Mouse (Mus musculus): Measurements from ENCODE around the gene Tsen2. TPM values are rescaled to one million over a fixed set of nuclear protein-coding genes. Genes with fewer than 3 reads are reported as not detected.

Tsen2 gene
- polyA plus RNA-seq, 1 experiment: 10.0 TPM

- Histone ChIP-seq H3K27ac (replicated peaks; ENCODE audit: low read depth, low read length) (peak overlapping the region; percentile 94), H3K4me3 (ENCODE audit: insufficient read depth, low read depth, low read length) (no peak overlapping the region)
Measured at GRCm38 (mm10) chr6:115523201-115523600, 21.3 kb upstream of the Tsen2 start.

GRCm38 (mm10) chr6:115524449-115524990 lies 19.9 kb upstream of the Tsen2 start:
- no peak overlapping the region for H3K4me3 ChIP-seq (ENCODE audit: insufficient read depth, low read depth, low read length)

More at GRCm38 (mm10) chr6:115523201-115523600, 21.3 kb upstream of the Tsen2 start:
- H3K4me1 ChIP-seq (ENCODE audit: control insufficient read depth, insufficient read depth, insufficient read length, low read length): peaks cover 34% of the 10 kb centered on the region

GRCm38 (mm10) chr6:115527418-115527817 lies 17.0 kb upstream of the Tsen2 start:
- Histone ChIP-seq H3K4me1 (ENCODE audit: control insufficient read depth, insufficient read depth, insufficient read length, low read length) (peaks cover 19% of the 10 kb centered on the region), H3K27ac (replicated peaks; ENCODE audit: low read depth, low read length) (no peak overlapping the region), H3K4me3 (ENCODE audit: insufficient read depth, low read depth, low read length) (no peak overlapping the region)

More at GRCm38 (mm10) chr6:115524449-115524990, 19.9 kb upstream of the Tsen2 start:
- peak overlapping the region; percentile 94 for H3K27ac ChIP-seq (replicated peaks; ENCODE audit: low read depth, low read length)
- peaks cover 28% of the 10 kb centered on the region for H3K4me1 ChIP-seq (ENCODE audit: control insufficient read depth, insufficient read depth, insufficient read length, low read length)

GRCm38 (mm10) chr6:115528372-115528771 lies 16.1 kb upstream of the Tsen2 start:
- peaks cover 12% of the 10 kb centered on the region for H3K4me1 ChIP-seq (ENCODE audit: control insufficient read depth, insufficient read depth, insufficient read length, low read length)
- no peak overlapping the region for H3K27ac ChIP-seq (replicated peaks; ENCODE audit: low read depth, low read length)
- no peak overlapping the region for H3K4me3 ChIP-seq (ENCODE audit: insufficient read depth, low read depth, low read length)

- Histone ChIP-seq H3K4me1 (ENCODE audit: control insufficient read depth, insufficient read depth, insufficient read length, low read length) (peaks cover 5% of the 10 kb centered on the region; the same call in 1 of the 2 replicates), H3K4me3 (ENCODE audit: insufficient read depth, low read depth, low read length) (no peak overlapping the region), H3K27ac (replicated peaks; ENCODE audit: low read depth, low read length) (peak overlapping the region; percentile 42)
Measured at GRCm38 (mm10) chr6:115534617-115535016, 9.8 kb upstream of the Tsen2 start.

- Histone ChIP-seq H3K4me1 (ENCODE audit: control insufficient read depth, insufficient read depth, insufficient read length, low read length) (peaks cover 5% of the 10 kb centered on the region; the same call in 1 of the 2 replicates), H3K4me3 (ENCODE audit: insufficient read depth, low read depth, low read length) (no peak overlapping the region)
Measured at GRCm38 (mm10) chr6:115536169-115536568, 8.3 kb upstream of the Tsen2 start.

GRCm38 (mm10) chr6:115538645-115539429 lies 5.6 kb upstream of the Tsen2 start:
- Histone ChIP-seq H3K27ac (replicated peaks; ENCODE audit: low read depth, low read length) (peak overlapping the region; percentile 73), H3K4me3 (ENCODE audit: insufficient read depth, low read depth, low read length) (peak overlapping the region; percentile 32), H3K4me1 (ENCODE audit: control insufficient read depth, insufficient read depth, insufficient read length, low read length) (peaks cover 5% of the 10 kb centered on the region; the same call in 1 of the 2 replicates)

More at GRCm38 (mm10) chr6:115536169-115536568, 8.3 kb upstream of the Tsen2 start:
- H3K27ac ChIP-seq (replicated peaks; ENCODE audit: low read depth, low read length): peak overlapping the region; percentile 74

GRCm38 (mm10) chr6:115541676-115542275 lies 2.7 kb upstream of the Tsen2 start:
- Histone ChIP-seq H3K4me1 (ENCODE audit: control insufficient read depth, insufficient read depth, insufficient read length, low read length) (no peaks in the 10 kb centered on the region; the same call in 1 of the 2 replicates), H3K4me3 (ENCODE audit: insufficient read depth, low read depth, low read length) (no peak overlapping the region), H3K27ac (replicated peaks; ENCODE audit: low read depth, low read length) (no peak overlapping the region)

GRCm38 (mm10) chr6:115542341-115542740 lies 2.1 kb upstream of the Tsen2 start:
- no peak overlapping the region for H3K4me3 ChIP-seq (ENCODE audit: insufficient read depth, low read depth, low read length)
- H3K27ac ChIP-seq (replicated peaks; ENCODE audit: low read depth, low read length): no peak overlapping the region
- no peaks in the 10 kb centered on the region; the same call in 1 of the 2 replicates for H3K4me1 ChIP-seq (ENCODE audit: control insufficient read depth, insufficient read depth, insufficient read length, low read length)

- Histone ChIP-seq H3K4me3 (ENCODE audit: insufficient read depth, low read depth, low read length) (no peak overlapping the region), H3K4me1 (ENCODE audit: control insufficient read depth, insufficient read depth, insufficient read length, low read length) (no peaks in the 10 kb centered on the region; the same call in 1 of the 2 replicates), H3K27ac (replicated peaks; ENCODE audit: low read depth, low read length) (no peak overlapping the region)
Measured at GRCm38 (mm10) chr6:115546276-115546675, 1.8 kb downstream of the Tsen2 start.

- H3K4me1 ChIP-seq (ENCODE audit: control insufficient read depth, insufficient read depth, insufficient read length, low read length): no peaks in the 10 kb centered on the region
- H3K27ac ChIP-seq (replicated peaks; ENCODE audit: low read depth, low read length): no peak overlapping the region
- no peak overlapping the region for H3K4me3 ChIP-seq (ENCODE audit: insufficient read depth, low read depth, low read length)
Measured at GRCm38 (mm10) chr6:115555485-115555884, 11.0 kb downstream of the Tsen2 start.

- H3K4me3 ChIP-seq (ENCODE audit: insufficient read depth, low read depth, low read length): no peak overlapping the region
- H3K27ac ChIP-seq (replicated peaks; ENCODE audit: low read depth, low read length): no peak overlapping the region
- no peaks in the 10 kb centered on the region for H3K4me1 ChIP-seq (ENCODE audit: control insufficient read depth, insufficient read depth, insufficient read length, low read length)
Measured at GRCm38 (mm10) chr6:115558176-115558575, 13.7 kb downstream of the Tsen2 start.

- Histone ChIP-seq H3K27ac (replicated peaks; ENCODE audit: low read depth, low read length) (no peak overlapping the region), H3K4me3 (ENCODE audit: insufficient read depth, low read depth, low read length) (no peak overlapping the region), H3K4me1 (ENCODE audit: control insufficient read depth, insufficient read depth, insufficient read length, low read length) (no peaks in the 10 kb centered on the region)
Measured at GRCm38 (mm10) chr6:115559651-115560632, 15.5 kb downstream of the Tsen2 start.

GRCm38 (mm10) chr6:115565479-115566045 lies 21.1 kb downstream of the Tsen2 start:
- Histone ChIP-seq H3K4me1 (ENCODE audit: control insufficient read depth, insufficient read depth, insufficient read length, low read length) (no peaks in the 10 kb centered on the region), H3K27ac (replicated peaks; ENCODE audit: low read depth, low read length) (no peak overlapping the region), H3K4me3 (ENCODE audit: insufficient read depth, low read depth, low read length) (no peak overlapping the region)

Data from brown adipose tissue, adult 24 weeks (tissue).